Mouse (Mus musculus) heart, postnatal 25 days (tissue): Measurements from ENCODE around the gene Myg1. TPM values are rescaled to one million over a fixed set of nuclear protein-coding genes. Genes with fewer than 3 reads are reported as not detected.
"Not testable (repeated sequence)": the region's sequence is repeated elsewhere in the genome, so short reads cannot be mapped to it uniquely, and the experiment has no call there.

ENCODE experiments used
- DNase-seq: peaks from one replicate; pipeline ENCODE4 v3.0.0; 2022; ENCODE audit warnings: low spot score
- intact Hi-C: fragments of 180-260 bp; cut with DNase I; formaldehyde crosslinking; loops from one replicate; pipeline ENCODE4 v1.15.1; 2025
- total RNA-seq, 2 experiments: library from RNA; stranded (reverse); gene quantifications; 2 replicates each; pipeline ENCODE4 v1.2.3; 2021

Myg1 gene
- total RNA-seq = 10 to 100 TPM; 21.3 to 23.1 TPM

DNA sequence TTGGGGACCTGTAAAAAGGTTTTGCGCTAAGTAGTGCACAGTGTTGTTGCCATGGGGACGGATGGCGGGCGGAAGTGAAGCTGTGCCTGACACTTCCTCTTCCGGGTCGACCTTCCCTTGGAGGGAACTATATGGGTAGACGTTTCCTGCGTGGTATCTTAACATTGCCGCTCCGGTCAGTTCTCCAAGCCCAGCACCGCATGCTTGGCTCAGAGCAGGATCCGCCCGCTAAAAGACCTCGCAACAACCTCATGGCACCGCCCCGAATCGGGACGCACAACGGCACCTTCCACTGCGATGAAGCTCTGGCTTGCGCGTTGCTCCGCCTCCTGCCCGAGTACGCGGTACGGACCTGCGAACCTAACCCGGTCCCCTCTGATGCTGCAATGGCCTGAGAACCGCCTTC, at the start of gene Myg1:
Gene Myg1 (plus strand): TSS at position 100 of the 406 bp plus-strand sequence.
- intact Hi-C loops = no loop called here
- DNase-seq = peak; percentile 63

DNA sequence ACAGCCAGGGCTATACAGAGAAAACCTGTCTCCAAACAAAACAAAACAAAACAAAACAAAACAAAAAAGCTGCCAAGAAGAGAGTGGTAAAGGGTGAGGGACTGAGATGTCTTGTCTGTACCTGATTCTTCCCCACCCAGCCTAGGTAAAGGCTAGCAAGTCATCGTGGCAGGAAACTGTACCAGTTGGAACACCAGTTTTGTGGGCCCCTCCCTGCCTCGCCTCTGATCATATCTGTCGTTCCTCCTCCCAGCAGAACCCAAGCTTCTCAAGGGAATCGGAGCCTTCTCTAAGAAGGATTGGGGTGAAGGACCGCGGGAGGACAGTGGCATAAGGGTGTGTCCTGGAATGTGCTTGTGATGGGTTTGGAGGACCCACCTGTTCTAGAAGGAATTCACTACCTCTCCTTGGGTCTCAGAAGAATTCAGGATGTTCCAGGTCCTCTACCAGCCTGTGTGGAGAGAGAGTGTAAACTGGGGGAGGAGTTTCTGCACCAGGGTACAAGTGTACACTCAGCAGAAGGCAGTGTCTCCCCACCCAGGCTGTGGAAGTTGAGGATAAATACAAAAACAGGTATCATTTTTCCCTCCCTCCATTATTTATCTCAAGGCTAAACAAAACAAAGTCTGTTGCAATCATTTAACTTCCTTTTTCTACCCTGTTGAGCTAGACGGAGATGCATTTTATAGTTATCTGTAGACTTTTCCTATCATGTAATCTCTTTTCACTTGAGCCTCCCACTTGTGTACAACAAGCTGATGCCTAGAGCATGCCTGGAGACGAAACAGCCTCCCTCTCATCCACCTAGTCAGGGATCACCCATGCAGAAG, 48.8 kb upstream of the Myg1 start:
- intact Hi-C loops = no loop called here
- no peak for DNase-seq

DNA sequence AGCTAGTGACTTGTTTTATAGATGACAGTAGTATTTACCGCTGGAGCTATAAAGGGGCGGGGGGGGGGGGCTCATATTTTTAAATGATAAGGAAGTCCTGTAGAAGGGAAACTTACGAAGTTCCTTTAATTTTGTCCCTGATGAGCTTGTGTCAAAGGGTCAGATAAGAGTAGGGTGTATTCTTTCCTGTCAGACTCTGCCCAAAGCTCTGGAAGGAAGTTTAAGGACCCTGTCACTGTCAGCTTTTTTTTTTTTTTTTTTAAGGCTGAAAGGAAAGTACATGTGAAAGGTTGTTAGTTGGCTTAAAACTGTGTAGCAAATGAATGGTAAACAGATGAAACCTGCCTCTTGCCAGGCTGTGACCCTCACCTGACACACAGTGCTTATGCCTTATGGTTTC, 47.9 kb upstream of the Myg1 start:
- intact Hi-C loops = no loop called here
- no peak for DNase-seq

DNA sequence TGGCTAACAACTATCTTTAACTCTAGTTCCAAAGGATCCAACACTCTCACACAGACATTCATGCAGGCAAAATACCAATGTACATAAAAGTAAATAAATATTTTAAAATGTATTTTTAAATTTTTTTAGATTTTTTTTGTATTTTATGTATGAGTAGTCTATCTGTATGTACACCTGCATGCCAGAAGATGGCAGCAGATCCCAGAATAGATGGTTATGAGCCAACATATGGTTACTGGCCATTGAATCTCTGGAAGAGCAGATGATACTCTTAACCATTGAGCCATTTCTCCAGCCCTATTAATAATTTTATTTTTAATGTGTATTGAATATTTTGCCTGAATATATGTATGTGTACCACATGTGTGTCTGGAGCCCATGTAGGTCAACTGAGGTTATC, 44.1 kb upstream of the Myg1 start:
- intact Hi-C loops = loop anchor here (1.0 to 5.0 kb wide), 3 partner anchors 29 to 155 kb away; no protein-coding TSS in a partner anchor
- DNase-seq = no peak

DNA sequence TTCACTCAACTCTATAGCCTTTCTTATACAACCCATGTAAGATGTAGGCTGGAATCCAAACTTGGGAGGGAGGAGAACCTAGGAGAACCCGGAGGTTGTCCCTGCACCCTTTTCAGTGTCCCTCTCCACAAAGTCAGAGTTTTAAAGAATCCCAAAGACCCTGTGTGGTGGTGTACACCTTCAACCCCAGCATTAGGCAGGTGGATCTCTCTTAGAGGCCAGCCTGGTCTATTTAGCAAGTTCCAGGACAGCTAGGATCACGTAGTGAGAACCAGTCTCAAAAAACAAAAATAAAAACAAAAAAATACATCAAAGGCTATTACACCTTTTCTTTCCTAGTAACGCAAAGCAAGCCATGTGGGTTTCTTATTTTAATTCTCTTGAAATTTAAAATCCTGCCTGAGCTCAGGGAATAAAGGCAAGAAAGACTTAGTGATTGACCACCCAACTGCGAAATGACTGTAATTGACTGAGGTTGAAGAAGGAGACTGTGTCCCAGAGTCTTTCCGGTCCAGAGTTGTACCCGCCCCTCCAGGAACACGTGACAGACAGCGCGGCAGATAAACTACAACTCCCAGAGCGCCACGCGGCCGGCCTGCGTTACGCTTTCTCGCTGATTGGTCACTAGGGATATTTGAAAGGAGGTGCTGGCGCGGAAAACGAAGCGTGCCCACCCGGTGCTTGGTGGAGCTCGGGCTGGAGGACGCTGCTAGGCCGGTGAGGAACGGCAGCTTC, 35.7 kb upstream of the Myg1 start, which contains the start of gene Espl1:
Gene Espl1 (plus strand): TSS at position 634 of the 735 bp plus-strand sequence.
- intact Hi-C loops = no loop called here
- DNase-seq = peak; percentile 88

DNA sequence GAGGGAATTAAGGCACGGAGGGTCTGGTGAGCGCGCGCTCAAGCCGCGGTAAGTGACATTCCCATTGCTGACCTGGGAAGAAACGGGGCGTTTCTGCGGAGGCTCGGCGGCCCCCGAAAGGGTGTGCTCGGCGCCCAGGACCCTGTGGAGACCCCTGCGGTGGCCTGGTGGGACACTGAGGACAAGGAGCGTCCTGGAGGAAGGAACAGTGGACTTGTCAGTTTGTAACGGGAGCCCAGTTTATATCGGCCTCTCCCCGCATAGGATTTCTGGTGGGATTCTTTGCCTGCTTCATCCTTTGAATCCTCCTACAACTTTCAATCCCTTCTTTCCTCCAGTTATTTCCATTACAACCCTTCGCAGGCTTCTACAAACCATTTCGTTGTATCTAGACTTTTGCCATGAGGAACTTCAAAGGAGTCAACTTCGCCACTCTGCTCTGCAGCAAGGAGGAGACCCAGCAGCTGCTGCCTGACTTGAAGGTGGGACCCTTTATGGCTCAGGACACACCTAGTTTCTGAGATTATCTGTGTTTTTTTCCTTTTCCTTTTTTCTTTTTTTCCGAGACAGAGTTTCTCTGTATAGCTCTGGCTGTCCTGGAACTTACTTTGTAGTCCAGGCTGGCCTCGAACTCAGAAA, 35.0 kb upstream of the Myg1 start:
- intact Hi-C loops = no loop called here
- DNase-seq = no peak

DNA sequence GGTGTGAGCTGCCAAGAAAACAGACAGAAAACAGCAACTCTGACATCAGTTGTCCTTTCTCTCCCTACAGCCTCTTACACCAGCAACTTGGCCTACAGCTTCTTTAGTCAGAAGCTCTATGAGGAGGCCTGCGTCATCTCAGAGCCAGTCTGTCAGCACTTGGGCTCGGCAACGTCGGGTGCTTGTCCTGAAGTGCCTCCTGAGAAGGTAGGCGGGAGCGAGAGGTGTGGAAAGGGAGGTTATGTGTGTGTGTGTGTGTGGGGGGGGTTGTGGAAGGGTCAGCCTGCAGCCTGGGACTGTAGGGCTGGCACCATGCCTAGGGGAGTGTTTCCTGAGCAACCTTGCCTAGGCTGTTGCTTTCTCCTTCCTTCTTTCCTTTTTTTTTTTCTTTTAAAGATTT, 29.0 kb upstream of the Myg1 start:
- intact Hi-C loops = no loop called here
- no peak for DNase-seq

DNA sequence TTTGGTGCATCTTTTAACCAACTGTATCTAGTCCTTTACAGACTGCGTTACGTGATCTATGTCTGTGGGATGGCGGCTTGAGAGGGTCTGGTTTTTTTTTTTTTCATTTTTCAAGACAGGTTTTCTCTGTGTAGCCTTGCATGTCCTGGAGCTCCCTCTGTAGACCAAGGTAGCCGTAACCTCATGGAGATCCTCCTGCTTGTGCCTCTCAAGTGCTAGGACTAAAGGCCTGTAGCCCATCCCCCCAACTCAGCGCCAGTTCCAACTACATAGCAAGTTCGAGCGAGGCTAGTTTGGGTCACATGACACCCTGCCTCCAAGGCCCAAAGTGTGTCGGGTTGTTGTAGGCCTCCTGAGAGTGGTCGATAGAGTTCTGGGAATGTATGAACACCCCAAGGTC, 22.8 kb upstream of the Myg1 start:
- intact Hi-C loops = no loop called here
- no peak for DNase-seq

DNA sequence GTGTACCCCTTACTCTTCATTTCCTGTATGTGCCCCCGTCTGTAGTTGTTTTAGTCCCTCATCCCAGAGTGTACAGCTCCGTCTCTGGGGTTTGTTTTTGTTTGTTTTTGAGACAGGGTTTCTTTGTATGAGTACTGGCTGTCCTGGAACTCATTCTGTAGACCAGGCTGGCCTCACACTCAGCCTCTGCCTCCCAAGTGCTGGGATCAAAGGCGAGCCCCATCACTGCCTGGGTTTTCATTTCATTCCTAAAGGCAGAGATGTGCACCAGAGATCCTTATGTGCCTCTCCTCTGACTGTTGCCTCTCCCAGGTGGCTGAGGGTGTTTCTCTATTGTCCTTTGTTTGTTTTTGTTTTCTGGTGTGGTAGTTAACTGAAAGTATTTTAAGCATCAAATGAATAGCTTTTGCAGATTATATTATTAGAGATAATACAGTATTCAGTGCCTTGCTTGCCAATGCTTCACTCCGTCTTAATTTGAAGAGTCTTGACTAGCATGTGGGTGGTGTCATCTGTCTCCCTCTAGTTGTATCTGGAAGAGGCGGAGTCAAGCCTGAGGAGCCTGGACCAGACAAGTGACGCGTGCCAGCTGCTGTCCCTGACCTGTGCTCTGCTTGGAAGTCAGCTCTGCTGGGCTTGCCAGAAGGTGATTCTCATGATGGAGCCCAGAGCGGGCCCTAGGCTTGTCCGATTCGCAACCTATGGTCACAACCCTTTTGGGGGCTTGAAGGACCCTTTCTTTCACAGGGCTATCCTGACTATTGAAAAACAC, 21.2 kb upstream of the Myg1 start:
- DNase-seq = peak; percentile 55
- intact Hi-C loops = no loop called here

DNA sequence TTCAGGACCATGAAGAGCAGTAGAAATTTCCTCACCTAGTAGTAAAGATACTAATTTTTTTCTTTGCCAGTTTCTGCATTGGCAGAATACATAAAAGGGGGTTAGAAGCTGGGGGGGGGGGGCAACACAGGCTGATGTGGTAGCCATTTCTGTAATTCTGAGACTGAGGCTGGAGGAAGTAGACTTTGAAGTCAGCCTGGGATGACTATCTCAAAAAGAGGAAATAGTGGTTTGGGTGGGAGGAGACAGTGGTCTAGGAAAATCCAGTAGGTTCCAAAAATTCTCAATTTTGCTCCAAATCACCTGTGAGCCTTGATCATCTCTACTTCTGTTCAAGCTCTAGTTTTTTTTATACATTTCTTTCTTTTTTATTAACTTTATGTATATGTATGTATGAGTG, 20.0 kb upstream of the Myg1 start:
- no peak for DNase-seq
- intact Hi-C loops = no loop called here

DNA sequence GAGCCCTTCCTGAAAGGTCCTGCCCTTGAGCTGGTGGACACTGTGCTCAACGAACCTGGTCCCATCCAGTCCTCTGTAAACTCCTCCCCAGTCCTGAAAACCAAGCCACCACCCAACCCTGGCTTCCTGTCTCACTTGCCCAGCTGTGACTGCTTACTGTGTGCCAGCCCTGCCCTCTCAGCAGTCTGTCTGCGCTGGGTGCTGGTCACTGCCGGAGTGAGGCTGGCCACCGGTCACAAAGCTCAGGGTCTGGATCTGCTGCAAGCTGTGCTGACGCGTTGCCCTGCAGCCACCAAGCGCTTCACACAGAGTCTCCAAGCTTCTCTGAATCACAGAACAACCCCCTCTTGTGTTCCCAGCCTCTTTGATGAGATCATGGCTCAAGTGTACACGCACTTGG, 16.2 kb upstream of the Myg1 start:
- peak; percentile 38 for DNase-seq
- intact Hi-C loops = no loop called here

DNA sequence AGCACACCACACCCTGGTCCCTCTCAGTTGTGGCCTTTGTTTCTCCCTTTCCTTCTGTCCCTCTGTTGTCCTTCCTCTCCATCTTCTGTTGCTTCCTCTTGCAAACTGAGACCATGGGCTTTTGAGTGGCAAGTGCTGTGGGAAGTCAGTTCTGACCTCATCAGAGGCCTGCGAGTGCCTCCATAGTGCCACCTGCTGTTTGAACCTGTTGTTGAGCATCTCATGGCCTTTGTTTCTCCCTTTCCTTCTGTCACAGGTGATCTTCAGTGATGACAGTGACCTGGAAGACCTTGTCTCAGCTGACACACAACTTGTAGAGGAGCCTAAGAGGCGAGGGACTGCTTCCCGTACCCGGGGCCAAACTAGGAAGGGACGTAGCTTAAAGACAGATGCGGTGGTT, 15.2 kb upstream of the Myg1 start:
- intact Hi-C loops = loop anchor here (1.0 kb wide), 2 partner anchors 29 to 77 kb away; no protein-coding TSS in a partner anchor
- DNase-seq = peak; percentile 40

DNA sequence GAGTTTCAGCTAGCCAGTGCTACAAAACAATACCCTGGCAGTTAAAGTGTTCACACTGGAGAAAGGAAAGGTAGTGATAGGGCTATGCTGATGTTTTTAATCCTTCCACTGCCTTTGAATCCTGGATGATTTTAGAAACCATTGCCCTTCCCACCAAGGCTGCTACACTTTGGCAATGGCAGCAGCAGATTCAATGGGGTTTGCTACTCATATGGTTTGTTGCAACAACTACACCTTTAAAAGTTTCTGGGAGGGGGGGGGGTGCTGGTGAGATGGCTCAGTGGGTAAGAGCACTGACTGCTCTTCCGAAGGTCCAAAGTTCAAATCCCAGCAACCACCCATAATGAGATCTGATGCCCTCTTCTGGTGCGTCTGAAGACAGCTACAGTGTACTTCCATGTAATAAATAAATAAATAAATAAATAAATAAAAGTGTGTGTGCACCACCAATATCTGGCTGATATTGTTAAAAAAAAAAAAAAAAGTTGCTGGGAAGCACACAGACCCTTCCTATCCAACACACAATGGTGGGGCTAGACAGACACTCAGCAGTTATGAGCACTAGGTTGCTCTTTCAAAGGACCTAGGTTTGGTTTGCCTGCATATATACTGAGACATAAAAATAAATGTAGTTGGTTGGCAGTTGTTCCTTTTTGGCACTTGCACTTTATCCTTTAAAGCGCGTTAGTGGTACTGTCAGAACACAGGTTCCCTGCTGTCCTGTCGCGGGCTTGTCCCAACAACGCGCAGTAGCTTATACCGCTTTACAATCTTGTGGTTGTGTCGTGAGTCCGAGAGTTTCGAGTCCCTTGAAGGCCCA, 6.6 kb upstream of the Myg1 start:
- intact Hi-C loops = no loop called here
- DNase-seq = no peak

DNA sequence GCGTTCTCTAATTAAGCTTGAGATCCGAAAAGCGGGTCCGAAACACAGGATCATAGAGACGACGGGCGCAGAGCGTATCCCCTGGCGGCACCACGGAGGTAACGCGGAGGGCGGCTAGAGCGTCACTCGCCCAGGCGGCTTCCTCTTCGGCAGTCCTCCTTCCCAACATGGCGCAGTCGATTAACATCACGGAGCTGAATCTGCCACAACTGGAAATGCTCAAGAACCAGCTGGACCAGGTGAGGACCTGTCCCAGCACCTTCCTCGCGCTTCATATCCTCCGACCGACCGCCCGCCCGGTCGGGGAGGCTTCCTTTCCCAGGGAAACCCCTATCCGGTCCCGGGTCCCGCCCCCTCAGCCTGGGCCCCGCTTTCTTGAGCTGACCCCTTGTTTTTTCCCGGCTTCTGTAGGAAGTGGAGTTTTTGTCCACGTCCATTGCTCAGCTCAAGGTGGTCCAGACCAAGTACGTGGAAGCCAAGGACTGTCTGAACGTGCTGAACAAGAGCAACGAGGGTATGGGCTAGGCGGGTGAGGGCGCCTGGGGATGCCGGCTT, 5.4 kb upstream of the Myg1 start, which contains the start of gene Pfdn5:
Gene Pfdn5 (plus strand): TSS at position 95 of the 555 bp plus-strand sequence.
- intact Hi-C loops = no loop called here

DNA sequence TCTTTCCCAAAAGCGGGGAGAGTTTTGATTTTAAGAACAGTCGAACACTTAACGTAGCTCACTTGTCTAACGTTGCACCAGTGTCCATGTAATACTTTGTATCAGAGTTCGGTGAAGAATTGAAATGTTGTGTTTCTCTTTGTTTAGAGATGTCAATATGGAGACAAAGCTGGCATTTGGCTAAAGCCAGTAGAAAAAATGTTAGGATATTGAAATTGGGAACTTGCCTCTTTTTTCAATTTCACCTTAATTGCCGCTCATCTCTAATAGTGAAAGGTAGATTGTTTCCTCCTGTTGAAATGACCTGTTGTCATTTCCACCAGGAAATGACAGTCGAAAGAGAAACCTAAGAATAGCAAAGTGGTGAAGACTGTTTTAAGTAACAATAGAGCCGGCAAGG, 4.6 kb upstream of the Myg1 start:
- no peak for DNase-seq
- intact Hi-C loops = no loop called here

More for the DNA sequence above, 5.4 kb upstream of the Myg1 start, which contains the start of gene Pfdn5:
- peak; percentile 68 for DNase-seq

DNA sequence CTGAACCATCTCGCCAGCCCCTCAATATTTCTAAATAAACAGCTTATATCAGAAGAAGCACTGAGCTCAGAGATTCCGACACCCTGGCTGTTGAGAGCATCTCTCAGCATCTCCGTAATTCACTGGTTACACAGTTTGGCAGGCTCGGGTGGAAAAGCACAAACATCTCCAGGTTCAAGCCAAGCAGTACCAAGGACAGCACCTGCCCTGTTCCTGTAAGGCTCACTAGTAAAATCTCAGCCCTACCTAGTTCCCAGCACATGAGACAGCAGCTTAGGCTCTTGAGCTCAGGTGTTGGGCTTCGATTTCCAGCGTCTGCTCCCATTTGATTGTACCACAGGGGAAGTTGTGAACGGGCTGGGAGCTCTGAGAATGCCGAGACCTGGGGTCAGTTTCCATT, 3.7 kb downstream of the Myg1 start:
- no peak for DNase-seq
- intact Hi-C loops = loop anchor here (5.0 kb wide), 1 partner anchor 102 kb away; no protein-coding TSS in a partner anchor

DNA sequence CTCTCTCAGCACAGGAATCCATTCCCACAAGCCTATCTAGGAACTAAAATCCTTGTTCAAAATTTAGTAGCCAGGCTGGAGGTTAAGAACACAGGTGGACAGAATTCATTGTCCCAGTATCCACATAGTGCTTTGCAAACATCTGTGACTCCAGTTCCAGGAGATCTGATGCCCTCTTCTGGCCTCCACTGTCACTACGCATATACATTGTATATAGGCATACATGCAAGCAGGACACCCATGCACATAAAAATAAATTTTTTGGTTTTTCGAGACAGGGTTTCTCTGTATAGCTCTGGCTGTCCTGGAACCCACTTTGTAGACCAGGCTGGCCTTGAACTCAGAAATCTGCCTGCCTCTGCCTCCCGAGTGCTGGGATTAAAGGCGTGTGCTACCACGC, 4.4 kb downstream of the Myg1 start:
- DNase-seq = not testable (repeated sequence)
- intact Hi-C loops = loop anchor here (5.0 kb wide), 1 partner anchor 101 kb away; no protein-coding TSS in a partner anchor

DNA sequence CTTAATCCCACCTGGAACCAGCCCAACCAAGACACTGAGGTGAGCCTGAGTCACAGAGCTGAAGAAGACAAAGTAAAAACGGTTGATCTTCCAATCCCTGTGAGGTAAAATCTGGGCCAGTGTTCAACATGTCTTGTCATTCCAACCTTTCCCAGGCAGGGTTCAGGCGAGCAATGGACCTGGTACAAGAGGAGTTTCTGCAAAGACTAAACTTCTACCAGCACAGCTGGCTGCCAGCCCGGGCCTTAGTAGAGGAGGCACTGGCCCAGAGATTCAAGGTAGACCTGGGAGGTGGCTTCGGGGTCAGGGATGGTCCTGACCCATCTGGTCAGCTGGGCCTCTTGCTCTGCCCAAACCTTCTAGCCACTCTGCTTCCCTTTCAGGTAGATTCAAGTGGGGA, 5.4 kb downstream of the Myg1 start:
- DNase-seq = no peak
- intact Hi-C loops = loop anchor here (5.0 kb wide), 1 partner anchor 100 kb away; no protein-coding TSS in a partner anchor
